Mouse (Mus musculus): Measurements from ENCODE around the gene Gm10717.
"Not testable (repeated sequence)": the region's sequence is repeated elsewhere in the genome, so short reads cannot be mapped to it uniquely, and the experiment has no call there.

Gm10717 gene

GRCm38 (mm10) chr9:3024912-3025467 is at the start of gene Gm10717:
Gene Gm10717 (plus strand): TSS chr9:3025417.
- peak; percentile 9 to 60 for DNase-seq (ENCODE audit: low spot score in 2 of 2)

GRCm38 (mm10) chr9:3000445-3000972 is 24.7 kb upstream of the Gm10717 start, which contains the start of gene Gm10722:
Gene Gm10722 (plus strand): TSS chr9:3000922.
- DNase-seq (ENCODE audit: low spot score in 2 of 2): peak; percentile 10 to 18

GRCm38 (mm10) chr9:3001006-3001405 is 24.2 kb upstream of the Gm10717 start:
- DNase-seq (ENCODE audit: low spot score in 2 of 2): peak in 1 of 2 experiments; percentile 36

- peak; percentile 90 to 100 for DNase-seq (ENCODE audit: low spot score in 2 of 2)
Measured at GRCm38 (mm10) chr9:3001948-3002659, 23.1 kb upstream of the Gm10717 start.

- not testable (repeated sequence) for DNase-seq (ENCODE audit: low spot score in 2 of 2)
Measured at GRCm38 (mm10) chr9:3002794-3003396, 22.3 kb upstream of the Gm10717 start, which contains the start of gene Gm11168. Gene Gm11168 (plus strand): TSS chr9:3003346.

GRCm38 (mm10) chr9:3006179-3006578 is 19.0 kb upstream of the Gm10717 start:
- not testable (repeated sequence) for DNase-seq (ENCODE audit: low spot score in 2 of 2)

GRCm38 (mm10) chr9:3006636-3007035 is 18.6 kb upstream of the Gm10717 start:
- peak; percentile 89 to 99 for DNase-seq (ENCODE audit: low spot score in 2 of 2)

- not testable (repeated sequence) for DNase-seq (ENCODE audit: low spot score in 2 of 2)
Measured at GRCm38 (mm10) chr9:3007272-3007671, 17.9 kb upstream of the Gm10717 start.

GRCm38 (mm10) chr9:3009331-3009730 is 15.9 kb upstream of the Gm10717 start:
- not testable (repeated sequence) for DNase-seq (ENCODE audit: low spot score in 2 of 2)

GRCm38 (mm10) chr9:3012054-3012621 is 13.1 kb upstream of the Gm10717 start:
- not testable (repeated sequence) for DNase-seq (ENCODE audit: low spot score in 2 of 2)

GRCm38 (mm10) chr9:3012733-3013279 is 12.4 kb upstream of the Gm10717 start, which contains the start of gene Gm10721:
Gene Gm10721 (plus strand): TSS chr9:3013140.
- not testable (repeated sequence) for DNase-seq (ENCODE audit: low spot score in 2 of 2)

- DNase-seq (ENCODE audit: low spot score in 2 of 2): not testable (repeated sequence)
Measured at GRCm38 (mm10) chr9:3015354-3015753, 9.9 kb upstream of the Gm10717 start, which contains the start of gene Gm10720. Gene Gm10720 (plus strand): TSS chr9:3015654.

- not testable (repeated sequence) for DNase-seq (ENCODE audit: low spot score in 2 of 2)
Measured at GRCm38 (mm10) chr9:3015896-3016295, 9.3 kb upstream of the Gm10717 start.

GRCm38 (mm10) chr9:3017108-3017507 is 8.1 kb upstream of the Gm10717 start, which contains the start of gene Gm10719:
Gene Gm10719 (plus strand): TSS chr9:3017408.
- not testable (repeated sequence) for DNase-seq (ENCODE audit: low spot score in 2 of 2)

- peak in 1 of 2 experiments; percentile 87 for DNase-seq (ENCODE audit: low spot score in 2 of 2)
Measured at GRCm38 (mm10) chr9:3018944-3019343, 6.3 kb upstream of the Gm10717 start.

GRCm38 (mm10) chr9:3019835-3020727 is 5.1 kb upstream of the Gm10717 start:
- DNase-seq (ENCODE audit: low spot score in 2 of 2): peak; percentile 18 to 85

- peak; percentile 39 to 77 for DNase-seq (ENCODE audit: low spot score in 2 of 2)
Measured at GRCm38 (mm10) chr9:3022316-3023008, 2.8 kb upstream of the Gm10717 start.

GRCm38 (mm10) chr9:3023312-3023984 is 1.8 kb upstream of the Gm10717 start, which contains the start of gene Gm10718:
Gene Gm10718 (plus strand): TSS chr9:3023547.
- peak in 1 of 2 experiments; percentile 66 for DNase-seq (ENCODE audit: low spot score in 2 of 2)
